Mouse (Mus musculus) forebrain, embryonic 11.5 days (tissue): ENCODE measurements around the gene Muc1. TPM values are rescaled to one million over a fixed set of nuclear protein-coding genes. Genes with fewer than 3 reads are reported as not detected.

Source experiments
- ATAC-seq: fragments of 200-750 bp; cut with Nextera tagmentation; replicated peaks from 2 replicates; pipeline ENCODE4 v1.8.0; 2017; ENCODE audit warnings: moderate TSS enrichment; ENCODE audit not compliant: low FRiP score
- DNase-seq: peaks from one replicate; pipeline ENCODE4 v3.0.0-alpha.2; 2017; ENCODE audit warnings: low spot score
- H3K27ac ChIP-seq: fragments of 300-500 bp; sonication (generic); 2 replicates; pipeline ENCODE4 v1.5.1; 2014; ENCODE audit warnings: low read depth, low read length
- H3K27me3 ChIP-seq: fragments of 300-500 bp; sonication (generic); 2 replicates; pipeline ENCODE4 v1.6.1; 2014; ENCODE audit warnings: mild to moderate bottlenecking, low read length, mixed read lengths; ENCODE audit not compliant: control insufficient read depth, insufficient read depth
- H3K36me3 ChIP-seq: fragments of 300-500 bp; sonication (generic); 2 replicates; pipeline ENCODE4 v1.6.1; 2014; ENCODE audit warnings: mild to moderate bottlenecking, low read length, moderate library complexity, mixed read lengths; ENCODE audit not compliant: control insufficient read depth, insufficient read depth
- H3K4me1 ChIP-seq: fragments of 300-500 bp; sonication (generic); replicated peaks from 2 replicates; pipeline ENCODE4 v1.6.1; 2014; ENCODE audit warnings: low read length, mixed read lengths; ENCODE audit not compliant: control insufficient read depth, insufficient read depth
- H3K4me2 ChIP-seq: fragments of 300-500 bp; sonication (generic); 2 replicates; pipeline ENCODE4 v1.6.1; 2014; ENCODE audit warnings: low read depth, mild to moderate bottlenecking, low read length, moderate library complexity, mixed read lengths; ENCODE audit not compliant: severe bottlenecking
- H3K4me3 ChIP-seq: fragments of 300-500 bp; sonication (generic); 2 replicates; pipeline ENCODE4 v1.5.1; 2014; ENCODE audit warnings: low read depth, low read length
- H3K9ac ChIP-seq: fragments of 300-500 bp; sonication (generic); 2 replicates; pipeline ENCODE4 v1.6.1; 2014; ENCODE audit warnings: low read length
- H3K9me3 ChIP-seq: fragments of 300-500 bp; sonication (generic); 2 replicates; pipeline ENCODE4 v1.6.1; 2016; ENCODE audit warnings: low read length, mixed read lengths; ENCODE audit not compliant: control insufficient read depth
- WGBS: fragments of 180-500 bp; shearing (Covaris S2); extraction: QIAGEN DNeasy Blood & Tissue Kit; methylation state at CpG from one replicate; pipeline ENCODE4 v1.1.7; 2014; 5-methylcytosine and 5-hydroxymethylcytosine counted together
- polyA plus RNA-seq: library from polyadenylated mRNA; unstranded; fragments of >200 nt; fragmentation: Nextera tagmentation; extraction: Ambion mirVana; gene quantifications from 2 replicates; pipeline ENCODE4 v1.2.1, GENCODE M21; 2014

The Muc1 gene
- polyA plus RNA-seq, 1 experiment from 2014 or later, result 2.0 TPM

DNA sequence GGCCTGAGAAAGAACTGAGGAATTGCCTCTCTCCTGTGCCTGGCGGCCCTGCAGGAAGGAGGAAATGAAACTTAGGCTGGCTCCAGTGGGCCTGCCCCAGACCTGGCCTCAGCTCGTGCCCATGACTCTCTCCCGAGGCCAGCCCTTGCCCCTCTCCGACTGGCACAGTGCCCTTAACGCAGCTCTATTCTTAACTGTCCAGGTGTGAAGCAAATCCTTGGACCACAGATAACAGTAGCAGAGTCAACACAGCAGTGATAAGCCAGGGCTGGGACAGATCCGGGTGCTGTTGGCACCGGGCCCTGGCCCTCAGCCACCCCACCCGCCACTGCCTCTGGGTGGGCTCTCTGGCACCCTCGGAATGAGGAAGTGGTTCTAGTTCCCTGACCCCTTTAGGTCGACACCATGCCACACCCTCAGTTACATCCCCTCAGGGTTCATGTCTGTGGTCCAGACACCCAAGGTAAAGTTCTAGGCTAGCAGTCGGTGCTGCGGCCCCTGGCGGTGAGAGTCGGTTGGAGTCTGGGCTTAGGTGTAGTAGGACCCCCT is 4.8 kb downstream of the Muc1 start:
- peaks cover 2% of the 10 kb centered on the region; the same call in 1 of the 2 replicates for H3K36me3 ChIP-seq
- no peaks in the 10 kb centered on the region for H3K9me3 ChIP-seq
- DNase-seq, result no peak
- no peak overlapping the region for H3K9ac ChIP-seq
- H3K4me3 ChIP-seq, result no peak overlapping the region
- no peaks in the 10 kb centered on the region for H3K27me3 ChIP-seq
- ATAC-seq, result no peak
- peaks cover 2% of the 10 kb centered on the region; the same call in 1 of the 2 replicates for H3K4me1 ChIP-seq
- H3K27ac ChIP-seq, result no peak overlapping the region
- 87% methylated on average over 14 of the region's 14 CpGs for WGBS
- H3K4me2 ChIP-seq, result no peak overlapping the region

DNA sequence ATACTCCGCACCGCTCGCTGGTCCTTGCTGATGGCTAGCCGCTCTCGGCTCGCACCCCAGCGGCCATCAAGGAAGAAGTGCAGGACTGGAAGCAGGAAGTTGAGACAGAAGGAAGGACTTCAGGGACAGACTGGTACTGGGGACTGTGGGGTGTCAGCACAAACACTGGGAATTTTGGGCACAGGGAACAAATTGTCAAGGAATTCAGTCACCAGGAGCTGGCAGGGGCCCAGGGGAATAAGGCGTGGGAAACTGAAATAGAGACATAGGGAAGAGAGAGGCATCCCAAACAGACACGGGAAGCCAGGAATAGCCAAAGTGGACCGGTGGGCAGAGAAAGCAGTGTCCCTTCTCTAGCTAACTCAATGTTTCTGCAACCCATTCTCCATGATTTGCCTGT is 7.7 kb downstream of the Muc1 start:
- no peaks in the 10 kb centered on the region for H3K4me1 ChIP-seq
- no peak for ATAC-seq
- H3K9me3 ChIP-seq, result no peaks in the 10 kb centered on the region
- peaks cover 2% of the 10 kb centered on the region; the same call in 1 of the 2 replicates for H3K36me3 ChIP-seq
- no peak overlapping the region for H3K27ac ChIP-seq
- H3K4me3 ChIP-seq, result no peak overlapping the region
- DNase-seq, result peak; percentile 49
- no peak overlapping the region for H3K9ac ChIP-seq
- WGBS, result 95% methylated on average over 10 of the region's 10 CpGs
- no peaks in the 10 kb centered on the region for H3K27me3 ChIP-seq
- H3K4me2 ChIP-seq, result no peak overlapping the region

- Histone ChIP-seq H3K9me3 (no peaks in the 10 kb centered on the region), H3K4me3 (no peak overlapping the region), H3K9ac (no peak overlapping the region), H3K27ac (no peak overlapping the region), H3K36me3 (peaks cover 2% of the 10 kb centered on the region; the same call in 1 of the 2 replicates), H3K4me1 (no peaks in the 10 kb centered on the region), H3K4me2 (no peak overlapping the region), H3K27me3 (no peaks in the 10 kb centered on the region)
- DNase-seq (no peak), ATAC-seq (no peak)
- 95% methylated on average over 21 of the region's 21 CpGs for WGBS
Measured at GRCm38 (mm10) chr3:89237682-89238081, 8.8 kb downstream of the Muc1 start.

- H3K4me3 ChIP-seq, result no peak overlapping the region
- peaks cover 2% of the 10 kb centered on the region; the same call in 1 of the 2 replicates for H3K36me3 ChIP-seq
- no peak overlapping the region for H3K9ac ChIP-seq
- no peaks in the 10 kb centered on the region for H3K27me3 ChIP-seq
- H3K27ac ChIP-seq, result no peak overlapping the region
- H3K9me3 ChIP-seq, result no peaks in the 10 kb centered on the region
- no peak overlapping the region for H3K4me2 ChIP-seq
- peaks cover 2% of the 10 kb centered on the region for H3K4me1 ChIP-seq
- no peak for DNase-seq
- no peak for ATAC-seq
- WGBS, result 80% methylated on average over 12 of the region's 12 CpGs
Measured at GRCm38 (mm10) chr3:89238494-89238893, 9.6 kb downstream of the Muc1 start.

GRCm38 (mm10) chr3:89242331-89242895 is 13.6 kb downstream of the Muc1 start:
- Histone ChIP-seq H3K9me3 (no peaks in the 10 kb centered on the region), H3K4me3 (no peak overlapping the region), H3K4me1 (peaks cover 24% of the 10 kb centered on the region), H3K36me3 (no peaks in the 10 kb centered on the region; the same call in 1 of the 2 replicates), H3K9ac (no peak overlapping the region), H3K27me3 (no peaks in the 10 kb centered on the region), H3K27ac (no peak overlapping the region), H3K4me2 (no peak overlapping the region)
- WGBS, result 73% methylated on average over 9 of the region's 9 CpGs
- DNase-seq, result no peak
- ATAC-seq, result no peak

DNA sequence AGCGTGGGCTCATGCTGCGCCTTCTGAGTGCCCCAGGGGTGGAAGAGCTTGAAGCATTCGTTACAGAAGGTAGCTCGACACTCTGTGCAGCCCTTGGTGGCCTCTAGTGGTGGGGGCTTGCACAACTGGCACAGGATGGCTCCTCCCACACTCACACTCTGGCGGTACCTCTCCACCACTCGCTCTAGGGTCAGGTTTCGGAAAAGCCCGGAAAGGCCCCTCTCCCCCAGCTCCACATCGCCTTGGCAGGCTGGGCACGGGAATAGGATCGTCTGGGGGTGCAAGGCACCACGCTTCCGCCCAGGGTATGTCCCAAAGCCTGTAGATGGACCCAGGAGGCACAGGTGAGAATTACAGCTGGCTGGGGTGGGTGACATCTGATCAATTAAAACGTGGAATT is 14.8 kb downstream of the Muc1 start:
- DNase-seq (peak; percentile 77), ATAC-seq (peak; percentile 29)
- H3K4me2 ChIP-seq, result peak overlapping the region; percentile 79
- peak overlapping the region; percentile 78 for H3K4me3 ChIP-seq
- H3K36me3 ChIP-seq, result no peaks in the 10 kb centered on the region; the same call in 1 of the 2 replicates
- peaks cover 24% of the 10 kb centered on the region for H3K4me1 ChIP-seq
- 15% methylated on average over 14 of the region's 14 CpGs for WGBS
- no peaks in the 10 kb centered on the region for H3K9me3 ChIP-seq
- H3K9ac ChIP-seq, result peak overlapping the region; percentile 39
- H3K27ac ChIP-seq, result 0 out of 2 replicates have a peak overlapping the region, but pooled peaks have one; percentile 12
- no peaks in the 10 kb centered on the region for H3K27me3 ChIP-seq

DNA sequence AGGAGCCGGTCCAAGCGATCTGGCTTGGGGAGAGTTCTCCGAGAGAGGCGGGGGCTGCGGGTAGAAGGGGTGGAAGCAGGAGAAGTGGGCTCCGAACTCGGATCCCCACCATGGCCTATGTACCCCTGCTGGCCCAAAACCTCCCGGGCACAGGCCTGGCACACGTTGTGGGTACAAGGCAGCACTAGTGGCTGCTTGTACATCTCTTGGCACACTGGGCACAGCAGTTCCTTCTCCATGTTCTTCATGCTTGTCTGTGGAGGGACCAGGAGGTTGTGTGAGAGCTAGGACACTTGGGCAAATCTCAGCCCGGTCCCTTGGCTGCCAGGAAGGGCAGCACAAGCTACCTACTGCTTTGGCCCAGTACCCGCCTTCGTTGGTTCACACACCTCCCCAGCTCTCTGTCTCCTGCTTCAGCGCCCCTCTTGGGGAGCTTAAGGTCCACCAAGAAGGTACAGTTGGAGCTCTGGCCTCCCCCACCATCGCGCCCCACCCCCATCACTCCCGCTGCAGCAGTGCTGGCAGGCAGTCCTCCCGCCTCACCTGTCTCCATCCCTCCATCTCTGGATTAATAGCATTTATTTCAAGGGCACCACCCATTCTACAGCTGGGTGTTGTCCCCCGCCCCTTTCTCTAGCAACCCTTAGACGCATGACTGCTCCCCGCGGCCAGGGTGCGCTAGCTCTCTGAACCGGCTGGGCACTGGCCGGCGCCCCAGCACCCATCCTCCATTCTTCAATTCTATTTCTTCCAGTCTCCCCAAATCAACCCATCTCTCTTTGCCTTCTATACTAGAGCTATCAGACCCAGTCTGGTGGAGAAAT is 15.5 kb downstream of the Muc1 start:
- peak; percentile 22; the same call in 1 of the 2 replicates for ATAC-seq
- 11% methylated on average over 25 of the region's 25 CpGs for whole genome bisulfite sequencing
- H3K4me1 ChIP-seq, result peaks cover 24% of the 10 kb centered on the region

GRCm38 (mm10) chr3:89244982-89245687 is 16.3 kb downstream of the Muc1 start:
- Histone ChIP-seq H3K4me3 (peak overlapping the region; percentile 78), H3K27me3 (no peaks in the 10 kb centered on the region), H3K4me1 (peaks cover 24% of the 10 kb centered on the region), H3K27ac (peak overlapping the region; percentile 74), H3K36me3 (no peaks in the 10 kb centered on the region; the same call in 1 of the 2 replicates), H3K9ac (peak overlapping the region; percentile 47), H3K4me2 (peak overlapping the region; percentile 79), H3K9me3 (no peaks in the 10 kb centered on the region)
- WGBS, result under 1% methylated on average over 23 of the region's 26 CpGs
- DNase-seq (peak; percentile 87), ATAC-seq (peak; percentile 58)

More for the DNA sequence above, 15.5 kb downstream of the Muc1 start:
- H3K27ac ChIP-seq, result peak overlapping the region; percentile 74
- DNase-seq, result no peak
- H3K4me2 ChIP-seq, result peak overlapping the region; percentile 79
- no peaks in the 10 kb centered on the region for H3K27me3 ChIP-seq
- H3K9me3 ChIP-seq, result no peaks in the 10 kb centered on the region
- peak overlapping the region; percentile 78 for H3K4me3 ChIP-seq
- peak overlapping the region; percentile 47 for H3K9ac ChIP-seq
- H3K36me3 ChIP-seq, result no peaks in the 10 kb centered on the region; the same call in 1 of the 2 replicates
